Mouse (Mus musculus): ENCODE data around the gene Lrfn1. TPM values are rescaled to one million over a fixed set of nuclear protein-coding genes. Genes with fewer than 3 reads are reported as not detected.

Gene Lrfn1
- polyA plus RNA-seq, 1 experiment from 2014 or later, result 23.4 TPM

GRCm38 (mm10) chr7:28442688-28443087 is 9.1 kb upstream of the Lrfn1 start:
- Histone ChIP-seq H3K27ac (ENCODE audit: low read depth, low read length) (no peak overlapping the region), H3K27me3 (ENCODE audit: control insufficient read depth, insufficient read depth, low read length) (no peaks in the 10 kb centered on the region), H3K4me2 (ENCODE audit: low read depth, low read length) (no peak overlapping the region), H3K4me3 (ENCODE audit: low read depth, low read length) (no peak overlapping the region), H3K36me3 (ENCODE audit: control insufficient read depth, insufficient read depth, low read length) (no peaks in the 10 kb centered on the region), H3K9ac (replicated peaks; ENCODE audit: low read depth, low read length) (no peak overlapping the region), H3K9me3 (ENCODE audit: control insufficient read depth, low read length) (no peaks in the 10 kb centered on the region), H3K4me1 (ENCODE audit: control insufficient read depth, insufficient read depth, low read length) (no peaks in the 10 kb centered on the region)
- ATAC-seq (ENCODE audit: low read depth), result no peak
- WGBS, result 36% methylated on average over 4 of the region's 4 CpGs

- H3K9ac ChIP-seq (replicated peaks; ENCODE audit: low read depth, low read length), result no peak overlapping the region
- no peak for ATAC-seq (ENCODE audit: low read depth)
- 88% methylated on average over 13 of the region's 13 CpGs for WGBS
- H3K4me2 ChIP-seq (ENCODE audit: low read depth, low read length), result no peak overlapping the region
- no peak overlapping the region for H3K4me3 ChIP-seq (ENCODE audit: low read depth, low read length)
- no peak overlapping the region for H3K27ac ChIP-seq (ENCODE audit: low read depth, low read length)
- no peaks in the 10 kb centered on the region for H3K9me3 ChIP-seq (ENCODE audit: control insufficient read depth, low read length)
- H3K36me3 ChIP-seq (ENCODE audit: control insufficient read depth, insufficient read depth, low read length), result no peaks in the 10 kb centered on the region
- H3K27me3 ChIP-seq (ENCODE audit: control insufficient read depth, insufficient read depth, low read length), result no peaks in the 10 kb centered on the region
- H3K4me1 ChIP-seq (ENCODE audit: control insufficient read depth, insufficient read depth, low read length), result no peaks in the 10 kb centered on the region
Measured at GRCm38 (mm10) chr7:28444344-28444974, 7.3 kb upstream of the Lrfn1 start.

- Histone ChIP-seq H3K4me1 (ENCODE audit: control insufficient read depth, insufficient read depth, low read length) (no peaks in the 10 kb centered on the region), H3K36me3 (ENCODE audit: control insufficient read depth, insufficient read depth, low read length) (no peaks in the 10 kb centered on the region), H3K27me3 (ENCODE audit: control insufficient read depth, insufficient read depth, low read length) (no peaks in the 10 kb centered on the region), H3K9ac (replicated peaks; ENCODE audit: low read depth, low read length) (no peak overlapping the region), H3K4me3 (ENCODE audit: low read depth, low read length) (no peak overlapping the region), H3K9me3 (ENCODE audit: control insufficient read depth, low read length) (no peaks in the 10 kb centered on the region), H3K4me2 (ENCODE audit: low read depth, low read length) (no peak overlapping the region), H3K27ac (ENCODE audit: low read depth, low read length) (no peak overlapping the region)
- WGBS, result 7% methylated on average over 12 of the region's 12 CpGs
- ATAC-seq (ENCODE audit: low read depth), result no peak
Measured at GRCm38 (mm10) chr7:28446446-28446845, 5.3 kb upstream of the Lrfn1 start.

- no peaks in the 10 kb centered on the region for H3K36me3 ChIP-seq (ENCODE audit: control insufficient read depth, insufficient read depth, low read length)
- no peak overlapping the region for H3K4me3 ChIP-seq (ENCODE audit: low read depth, low read length)
- H3K9me3 ChIP-seq (ENCODE audit: control insufficient read depth, low read length), result no peaks in the 10 kb centered on the region
- no peaks in the 10 kb centered on the region for H3K27me3 ChIP-seq (ENCODE audit: control insufficient read depth, insufficient read depth, low read length)
- no peak overlapping the region for H3K9ac ChIP-seq (replicated peaks; ENCODE audit: low read depth, low read length)
- 19% methylated on average over 12 of the region's 12 CpGs for whole genome bisulfite sequencing
- H3K4me2 ChIP-seq (ENCODE audit: low read depth, low read length), result no peak overlapping the region
- H3K27ac ChIP-seq (ENCODE audit: low read depth, low read length), result no peak overlapping the region
- H3K4me1 ChIP-seq (ENCODE audit: control insufficient read depth, insufficient read depth, low read length), result no peaks in the 10 kb centered on the region
- ATAC-seq (ENCODE audit: low read depth), result no peak
Measured at GRCm38 (mm10) chr7:28447101-28447830, 4.5 kb upstream of the Lrfn1 start.

GRCm38 (mm10) chr7:28447865-28448820 is 3.6 kb upstream of the Lrfn1 start:
- no peak for ATAC-seq (ENCODE audit: low read depth)
- Histone ChIP-seq H3K27me3 (ENCODE audit: control insufficient read depth, insufficient read depth, low read length) (no peaks in the 10 kb centered on the region), H3K4me2 (ENCODE audit: low read depth, low read length) (no peak overlapping the region), H3K27ac (ENCODE audit: low read depth, low read length) (no peak overlapping the region), H3K4me1 (ENCODE audit: control insufficient read depth, insufficient read depth, low read length) (peaks cover 4% of the 10 kb centered on the region; the same call in 1 of the 2 replicates), H3K4me3 (ENCODE audit: low read depth, low read length) (no peak overlapping the region), H3K36me3 (ENCODE audit: control insufficient read depth, insufficient read depth, low read length) (no peaks in the 10 kb centered on the region), H3K9ac (replicated peaks; ENCODE audit: low read depth, low read length) (no peak overlapping the region), H3K9me3 (ENCODE audit: control insufficient read depth, low read length) (no peaks in the 10 kb centered on the region)
- WGBS, result 73% methylated on average over 13 of the region's 13 CpGs

- no peaks in the 10 kb centered on the region for H3K27me3 ChIP-seq (ENCODE audit: control insufficient read depth, insufficient read depth, low read length)
- H3K9me3 ChIP-seq (ENCODE audit: control insufficient read depth, low read length), result no peaks in the 10 kb centered on the region
- H3K4me3 ChIP-seq (ENCODE audit: low read depth, low read length), result peak overlapping the region; percentile 82
- H3K36me3 ChIP-seq (ENCODE audit: control insufficient read depth, insufficient read depth, low read length), result peaks cover 7% of the 10 kb centered on the region; the same call in 1 of the 2 replicates
- peak; percentile 49 for ATAC-seq (ENCODE audit: low read depth)
- peak overlapping the region; percentile 72 for H3K27ac ChIP-seq (ENCODE audit: low read depth, low read length)
- peaks cover 8% of the 10 kb centered on the region; the same call in 1 of the 2 replicates for H3K4me1 ChIP-seq (ENCODE audit: control insufficient read depth, insufficient read depth, low read length)
- WGBS, result under 1% methylated on average over 23 of the region's 24 CpGs
- H3K4me2 ChIP-seq (ENCODE audit: low read depth, low read length), result peak overlapping the region; percentile 62
- peak overlapping the region; percentile 88 for H3K9ac ChIP-seq (replicated peaks; ENCODE audit: low read depth, low read length)
Measured at GRCm38 (mm10) chr7:28452361-28453005, 703 bp downstream of the Lrfn1 start.

- WGBS, result 89% methylated on average over 5 of the region's 5 CpGs
- Histone ChIP-seq H3K9me3 (ENCODE audit: control insufficient read depth, low read length) (no peaks in the 10 kb centered on the region), H3K4me1 (ENCODE audit: control insufficient read depth, insufficient read depth, low read length) (0 out of 2 replicates have a peak, but pooled peaks cover 6% of the 10 kb centered on the region), H3K27me3 (ENCODE audit: control insufficient read depth, insufficient read depth, low read length) (no peaks in the 10 kb centered on the region), H3K4me2 (ENCODE audit: low read depth, low read length) (no peak overlapping the region), H3K27ac (ENCODE audit: low read depth, low read length) (no peak overlapping the region), H3K36me3 (ENCODE audit: control insufficient read depth, insufficient read depth, low read length) (peaks cover 49% of the 10 kb centered on the region), H3K9ac (replicated peaks; ENCODE audit: low read depth, low read length) (no peak overlapping the region), H3K4me3 (ENCODE audit: low read depth, low read length) (no peak overlapping the region)
- ATAC-seq (ENCODE audit: low read depth), result no peak
Measured at GRCm38 (mm10) chr7:28460361-28460760, 8.6 kb downstream of the Lrfn1 start.

- WGBS, result 99% methylated on average over 2 of the region's 2 CpGs
- H3K36me3 ChIP-seq (ENCODE audit: control insufficient read depth, insufficient read depth, low read length), result peaks cover 48% of the 10 kb centered on the region
- H3K9me3 ChIP-seq (ENCODE audit: control insufficient read depth, low read length), result no peaks in the 10 kb centered on the region
- no peak overlapping the region for H3K4me3 ChIP-seq (ENCODE audit: low read depth, low read length)
- no peak overlapping the region for H3K9ac ChIP-seq (replicated peaks; ENCODE audit: low read depth, low read length)
- H3K4me2 ChIP-seq (ENCODE audit: low read depth, low read length), result no peak overlapping the region
- no peak overlapping the region for H3K27ac ChIP-seq (ENCODE audit: low read depth, low read length)
- H3K27me3 ChIP-seq (ENCODE audit: control insufficient read depth, insufficient read depth, low read length), result peaks cover 4% of the 10 kb centered on the region; the same call in 1 of the 2 replicates
- ATAC-seq (ENCODE audit: low read depth), result no peak
- peaks cover 15% of the 10 kb centered on the region; the same call in 1 of the 2 replicates for H3K4me1 ChIP-seq (ENCODE audit: control insufficient read depth, insufficient read depth, low read length)
Measured at GRCm38 (mm10) chr7:28462769-28463168, 11.0 kb downstream of the Lrfn1 start.

All from neural tube, embryonic 14.5 days (tissue).